ENCODE assay signal across 17 mouse cellular contexts in genomic region chr5:51811728-51812127, GRCm38 (mm10).
DNase-seq lines count a peak whose midpoint lies in the region; ATAC-seq and TF ChIP-seq lines count a peak whose summit lies in the region.
"Had no signal": no experiment of that assay in that cellular context is flagged by ENCODE, and none has a peak within 500 bp of the region (broad histone marks: within the 10 kb centered on the region; RNA-seq: fewer than 3 reads in every experiment).

No protein-coding gene starts in this region.

- H3K27ac ChIP-seq in forebrain, postnatal 0 days (ENCODE audit: low read depth, low read length), result no peak overlapping the region
- no peak overlapping the region for H3K27ac ChIP-seq in forebrain, embryonic 14.5 days (ENCODE audit: low read depth, low read length)
- H3K27ac ChIP-seq: embryonic facial prominence, embryonic 10.5 days; embryonic facial prominence, embryonic 12.5 days; forebrain, embryonic 12.5 days; forebrain, embryonic 15.5 days had no signal

- WGBS in forebrain, postnatal 0 days, result 63% methylated on average over 2 of the region's 2 CpGs
- 84% methylated on average over 2 of the region's 2 CpGs for WGBS in forebrain, embryonic 14.5 days

- no peaks in the 10 kb centered on the region for H3K4me1 ChIP-seq in forebrain, postnatal 0 days (ENCODE audit: insufficient read depth)
- no peaks in the 10 kb centered on the region for H3K4me1 ChIP-seq in forebrain, embryonic 14.5 days (ENCODE audit: control insufficient read depth, insufficient read depth, low read length)
- H3K4me1 ChIP-seq: embryonic facial prominence, embryonic 10.5 days; embryonic facial prominence, embryonic 12.5 days; forebrain, embryonic 12.5 days; forebrain, embryonic 15.5 days had no signal

- no peak for TF ChIP-seq CTCF in forebrain, postnatal 0 days (IDR thresholded peaks at IDR 0.05; ENCODE audit: low read depth)

- peak; percentile 24 for DNase-seq in forebrain, postnatal 0 days
- no peak for DNase-seq in forebrain, embryonic 14.5 days (ENCODE audit: low spot score)
- peak; percentile 41 for DNase-seq in layer of hippocampus, adult 9-11 months
- DNase-seq in layer of hippocampus, adult 8-10 months (ENCODE audit: low spot score in 2 of 2), result no peak
- DNase-seq: adrenal gland, adult 2 months; adrenal gland, postnatal 10 days; adrenal gland, postnatal 25 days; cerebellum, adult 11-12 months; cerebellum, adult 2 months; cerebellum, adult 9-10 months; cerebellum, postnatal 10 days; cerebellum, postnatal 25 days had no signal

- no peaks in the 10 kb centered on the region for H3K27me3 ChIP-seq in forebrain, postnatal 0 days (ENCODE audit: insufficient read depth, low read length)
- H3K27me3 ChIP-seq in forebrain, embryonic 14.5 days (replicated peaks; ENCODE audit: control insufficient read depth, insufficient read depth, low read length), result no peaks in the 10 kb centered on the region
- H3K27me3 ChIP-seq: embryonic facial prominence, embryonic 12.5 days; forebrain, embryonic 12.5 days; forebrain, embryonic 15.5 days had no signal

- H3K36me3 ChIP-seq in forebrain, postnatal 0 days (ENCODE audit: insufficient read depth), result no peaks in the 10 kb centered on the region
- no peaks in the 10 kb centered on the region for H3K36me3 ChIP-seq in forebrain, embryonic 14.5 days (ENCODE audit: control insufficient read depth, insufficient read depth, low read length)
- H3K36me3 ChIP-seq: embryonic facial prominence, embryonic 10.5 days; embryonic facial prominence, embryonic 12.5 days; forebrain, embryonic 12.5 days; forebrain, embryonic 15.5 days had no signal

- no peak overlapping the region for H3K4me2 ChIP-seq in forebrain, postnatal 0 days (ENCODE audit: low read depth)
- no peak overlapping the region for H3K4me2 ChIP-seq in forebrain, embryonic 14.5 days (ENCODE audit: low read length)
- H3K4me2 ChIP-seq: embryonic facial prominence, embryonic 12.5 days; forebrain, embryonic 12.5 days; forebrain, embryonic 15.5 days had no signal

- H3K9me3 ChIP-seq in forebrain, postnatal 0 days (ENCODE audit: low read length), result no peaks in the 10 kb centered on the region
- no peaks in the 10 kb centered on the region for H3K9me3 ChIP-seq in forebrain, embryonic 14.5 days (replicated peaks; ENCODE audit: control insufficient read depth, low read length)
- H3K9me3 ChIP-seq: embryonic facial prominence, embryonic 10.5 days; embryonic facial prominence, embryonic 12.5 days; forebrain, embryonic 12.5 days; forebrain, embryonic 15.5 days had no signal

- peak; percentile 60 for ATAC-seq in forebrain, postnatal 0 days
- no peak for ATAC-seq in forebrain, embryonic 14.5 days
- no peak for ATAC-seq in megakaryocyte progenitor cell, adult 5-6 weeks (replicated peaks; ENCODE audit: poor library complexity)
- ATAC-seq: forebrain, embryonic 15.5 days had no signal

- no peak overlapping the region for H3K9ac ChIP-seq in forebrain, postnatal 0 days
- H3K9ac ChIP-seq in forebrain, embryonic 14.5 days (ENCODE audit: low read length), result no peak overlapping the region
- H3K9ac ChIP-seq: embryonic facial prominence, embryonic 12.5 days; forebrain, embryonic 12.5 days; forebrain, embryonic 15.5 days had no signal

- H3K4me3 ChIP-seq in forebrain, postnatal 0 days (ENCODE audit: low read depth, low read length), result no peak overlapping the region
- no peak overlapping the region for H3K4me3 ChIP-seq in forebrain, embryonic 14.5 days (ENCODE audit: low read depth, low read length)
- H3K4me3 ChIP-seq: embryonic facial prominence, embryonic 10.5 days; embryonic facial prominence, embryonic 12.5 days; forebrain, embryonic 12.5 days; forebrain, embryonic 15.5 days had no signal

Comparison
In these comparisons a context has a peak if more than half of its experiments do, and no peak if none do; other contexts are left out.
1. DNase-seq: peak in forebrain, postnatal 0 days (single experiment) and layer of hippocampus, adult 9-11 months (single experiment); none in forebrain, embryonic 14.5 days (single experiment) and layer of hippocampus, adult 8-10 months (0 of 2).